ENCODE assay signal across 8 mouse cellular contexts in the genomic region with DNA sequence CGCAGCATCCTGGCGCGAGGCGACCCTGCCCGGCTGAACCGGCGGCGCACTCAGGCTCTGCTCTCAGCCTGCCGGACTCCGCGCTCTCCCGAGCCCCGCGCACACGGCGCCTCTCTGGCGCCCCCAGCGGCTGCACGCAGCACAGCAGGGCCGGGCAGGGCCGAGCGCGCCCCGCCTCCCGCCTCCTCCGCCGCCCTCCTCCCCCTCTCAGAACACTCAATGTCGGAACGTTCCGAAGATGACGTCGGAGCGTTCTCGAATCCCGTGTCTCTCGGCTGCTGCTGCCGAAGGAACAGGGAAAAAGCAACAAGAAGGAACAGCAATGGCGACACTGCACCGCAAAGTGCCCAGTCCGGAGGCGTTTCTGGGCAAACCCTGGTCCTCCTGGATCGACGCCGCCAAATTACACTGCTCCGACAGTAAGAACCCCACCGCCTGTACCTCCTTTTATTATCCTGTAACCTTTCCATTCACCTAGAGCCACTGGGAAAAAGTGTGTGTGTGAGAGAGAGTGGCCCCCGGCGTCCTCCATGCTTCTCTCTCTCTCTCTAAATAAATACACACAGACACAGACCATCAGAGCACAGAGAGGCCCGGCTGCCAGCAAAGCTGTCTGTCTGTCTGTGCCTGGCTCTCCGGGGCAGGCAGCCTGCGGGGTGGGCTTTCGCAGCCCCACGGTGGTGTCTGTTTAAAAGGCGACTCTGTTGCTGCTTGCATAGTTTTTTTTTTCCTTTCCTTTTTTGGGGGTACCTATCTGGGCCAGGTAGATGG. TPM values are rescaled to one million over a fixed set of nuclear protein-coding genes. Genes with fewer than 3 reads are reported as not detected.
DNase-seq lines count a peak whose midpoint lies in the region; ATAC-seq lines count a peak whose summit lies in the region.

A gene (plus strand): TSS at position 197 of the 771 bp plus-strand sequence.

- H3K9me3 ChIP-seq in hindbrain, embryonic 15.5 days, result no peaks in the 10 kb centered on the region

- H3K4me1 ChIP-seq in hindbrain, embryonic 15.5 days (replicated peaks), result peaks cover 32% of the 10 kb centered on the region

- WGBS in hindbrain, embryonic 15.5 days, result under 1% methylated on average over 53 of the region's 54 CpGs

- peak within 1 kb of the TSS; percentile 62 for H3K4me3 ChIP-seq in hindbrain, embryonic 15.5 days

- peak; percentile 95 for ATAC-seq in hindbrain, embryonic 15.5 days (ENCODE audit: low FRiP score, low read depth)

- 0 out of 2 replicates have a peak, but pooled peaks cover 5% of the 10 kb centered on the region for H3K27me3 ChIP-seq in hindbrain, embryonic 15.5 days

- no peaks in the 10 kb centered on the region for H3K36me3 ChIP-seq in hindbrain, embryonic 15.5 days

- H3K27ac ChIP-seq in hindbrain, embryonic 15.5 days (replicated peaks), result peak within 1 kb of the TSS; percentile 85

- peak within 1 kb of the TSS; percentile 85 for H3K9ac ChIP-seq in hindbrain, embryonic 15.5 days

- peak within 1 kb of the TSS; percentile 91 for H3K4me2 ChIP-seq in hindbrain, embryonic 15.5 days

- peak; percentile 85 for DNase-seq in T-cell, adult 2 months (ENCODE audit: low spot score)
- DNase-seq in cerebellum, postnatal 36 days, result peak; percentile 92 to 93
- peak; percentile 92 to 93 for DNase-seq in frontal cortex, postnatal 36 days (ENCODE audit: low spot score in 2 of 2)
- DNase-seq in left cerebral cortex, adult 11 months (ENCODE audit: low spot score), result peak; percentile 86
- DNase-seq in lung, postnatal 4 days, result peak; percentile 93 to 94
- peak; percentile 89 for DNase-seq in retina, postnatal 7 days (ENCODE audit: low read depth, low spot score)
- DNase-seq in urinary bladder, adult 2 months (ENCODE audit: low spot score), result peak; percentile 81

RNA-seq across cellular contexts. Expression of the gene that starts here (rescaled TPM):
- polyA plus RNA-seq in hindbrain, embryonic 15.5 days (2015; fragmentation: Nextera tagmentation; extraction: Ambion mirVana), result 19.3 and 23.6 TPM in 2 replicates
- 12.4 and 20.3 TPM in 2 replicates for polyA plus RNA-seq in urinary bladder, adult 2 months (2012; rRNA removed)

Comparison
In these comparisons a context has a peak if more than half of its experiments do, and no peak if none do; other contexts are left out.
1. Peak in every context shown above with its lines: DNase-seq, ATAC-seq, H3K4me3 ChIP-seq and H3K27ac ChIP-seq.